Mouse (Mus musculus): ENCODE measurements around the gene Dmap1.

DNA sequence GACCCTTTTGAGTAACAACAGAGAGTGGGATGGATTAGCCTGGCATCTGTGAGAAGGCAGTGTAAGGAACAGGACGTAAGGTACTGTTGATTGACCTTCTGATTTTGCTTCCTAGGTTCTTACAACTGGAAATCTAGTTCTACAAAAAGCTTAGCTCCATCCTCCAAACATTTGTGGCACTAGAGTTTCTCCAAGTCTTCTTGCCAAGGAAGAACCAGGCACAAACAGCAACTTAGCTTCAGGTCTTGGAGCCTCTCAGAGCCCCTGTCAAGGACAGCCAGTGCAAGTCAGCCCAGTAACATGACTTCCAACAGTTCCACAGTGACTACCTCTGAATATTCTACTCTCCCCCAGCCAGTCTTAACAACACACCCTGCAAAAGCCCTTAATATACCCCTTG is 42.0 kb upstream of the Dmap1 start, which contains the start of gene Gm12845:
- no peak for TF ChIP-seq POLR2A (IDR thresholded peaks at IDR 0.05; ENCODE audit: low read depth, low read length)
- TF ChIP-seq CTCF (IDR thresholded peaks at IDR 0.05; ENCODE audit: extremely low read depth, insufficient read length, insufficient replicate concordance, low read depth, low read length): no peak
